Mouse (Mus musculus) kidney, adult 2 months (tissue): ENCODE data around the gene Col1a2.

ENCODE experiments used
- CTCF ChIP-seq: fragments of 200-500 bp; conservative IDR thresholded peaks from 2 replicates; pipeline ENCODE4 v1.5.1; 2011; ENCODE audit warnings: low read depth, mild to moderate bottlenecking, control low read depth, low read length, moderate library complexity, mixed read lengths; ENCODE audit not compliant: insufficient read depth, insufficient read length
- POLR2A ChIP-seq: fragments of 200-500 bp; IDR thresholded peaks from one replicate; pipeline ENCODE4 v1.6.1; 2011; ENCODE audit warnings: low read depth, low read length, control low read depth

DNA sequence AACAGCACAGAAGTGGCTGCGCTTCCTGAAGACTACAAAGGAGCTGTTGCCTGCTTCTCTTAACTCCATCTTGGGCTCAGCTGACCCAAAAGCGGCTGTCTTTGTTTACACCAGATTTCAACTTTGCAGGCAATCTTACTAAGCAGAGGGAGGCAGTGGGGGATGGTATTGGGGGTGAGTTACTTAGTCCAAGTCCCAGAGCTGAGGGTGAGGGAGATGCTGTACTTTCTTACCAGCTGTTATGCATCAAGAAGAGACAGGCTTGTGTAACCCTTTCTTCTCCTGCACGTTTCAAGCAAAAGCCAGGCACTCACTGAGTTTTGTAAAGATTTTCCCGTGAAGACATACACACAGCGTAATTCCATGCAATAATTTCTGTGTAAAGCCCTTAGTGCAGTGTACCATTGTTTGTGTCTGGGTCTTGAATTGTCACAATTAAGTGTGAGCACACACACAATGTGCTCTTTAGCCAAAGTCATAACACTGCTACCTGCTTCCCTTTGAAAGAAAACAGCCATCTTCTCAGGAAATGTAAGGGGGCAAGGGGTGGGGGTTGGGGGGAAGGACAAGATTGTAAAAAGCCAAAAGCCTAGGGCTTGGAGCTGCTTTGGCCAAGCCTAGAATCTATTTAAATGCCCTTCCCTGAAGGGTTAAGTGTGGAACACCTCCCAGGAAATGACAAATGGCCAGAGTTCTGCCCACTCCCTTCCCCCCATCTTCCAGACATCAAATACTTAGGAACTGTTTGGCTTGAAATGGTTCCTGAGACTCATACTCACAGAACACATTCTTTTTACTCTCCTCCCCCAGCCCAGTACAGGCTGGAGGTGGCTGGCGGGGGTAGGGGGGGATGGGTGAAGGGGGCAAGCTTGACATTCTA lies 15.0 kb upstream of the Col1a2 start:
- TF ChIP-seq POLR2A (no peak), CTCF (no peak)
